Mouse (Mus musculus): Measurements from ENCODE around the gene Nxpe3.

Gene Nxpe3

GRCm38 (mm10) chr16:55801629-55802028, 93.5 kb downstream of the Nxpe3 start:
- DNase-seq, result no peak

GRCm38 (mm10) chr16:55798845-55799244, 96.2 kb downstream of the Nxpe3 start:
- no peak for DNase-seq

- no peak for DNase-seq
These were observed 104.8 kb downstream of the Nxpe3 start for GRCm38 (mm10) chr16:55790326-55790725.

All from thymus, adult 18-20 months (tissue).